Mouse (Mus musculus) activated CD4-positive, CD25-positive, alpha-beta regulatory T cell, adult 4 months (primary cell): Measurements from ENCODE around the gene Naa38. TPM values are rescaled to one million over a fixed set of nuclear protein-coding genes. Genes with fewer than 3 reads are reported as not detected.

Source experiments
- ATAC-seq: one replicate; pipeline ENCODE4 v1.8.0; 2017
- polyA plus RNA-seq, 2 experiments: library from polyadenylated mRNA; unstranded; fragments of 100-300 nt; shearing (Covaris generic); gene quantifications; one replicate each; pipeline ENCODE4 v1.2.1; 2017

Gene Naa38
- polyA plus RNA-seq, 2 experiments from 2014 or later: 146 TPM

GRCm38 (mm10) chr11:69415327-69415667 is 20.0 kb downstream of the Naa38 start:
- no peak for ATAC-seq

GRCm38 (mm10) chr11:69415668-69416451 is 20.6 kb downstream of the Naa38 start:
- ATAC-seq: no peak

- ATAC-seq: no peak
These were observed 21.2 kb downstream of the Naa38 start for GRCm38 (mm10) chr11:69416509-69416908.

- no peak for ATAC-seq
These were observed 21.7 kb downstream of the Naa38 start for GRCm38 (mm10) chr11:69416921-69417448.

GRCm38 (mm10) chr11:69417449-69418384 is 22.4 kb downstream of the Naa38 start:
- ATAC-seq: no peak

GRCm38 (mm10) chr11:69418481-69419442 is 23.5 kb downstream of the Naa38 start:
- ATAC-seq: peak; percentile 48

- peak; percentile 11 for ATAC-seq
These were observed 24.1 kb downstream of the Naa38 start for GRCm38 (mm10) chr11:69419443-69419812.

- ATAC-seq: peak; percentile 11
These were observed 24.7 kb downstream of the Naa38 start for GRCm38 (mm10) chr11:69419813-69420553.

GRCm38 (mm10) chr11:69420554-69421000 is 25.3 kb downstream of the Naa38 start:
- no peak for ATAC-seq

GRCm38 (mm10) chr11:69421131-69421977 is 26.1 kb downstream of the Naa38 start:
- no peak for ATAC-seq

GRCm38 (mm10) chr11:69422842-69423241 is 27.6 kb downstream of the Naa38 start:
- no peak for ATAC-seq

- ATAC-seq: no peak
These were observed 28.6 kb downstream of the Naa38 start for GRCm38 (mm10) chr11:69423885-69424284.

- no peak for ATAC-seq
These were observed 31.0 kb downstream of the Naa38 start for GRCm38 (mm10) chr11:69426246-69426645.

GRCm38 (mm10) chr11:69428751-69429150 is 33.5 kb downstream of the Naa38 start:
- no peak for ATAC-seq

GRCm38 (mm10) chr11:69429313-69429712 is 34.0 kb downstream of the Naa38 start:
- ATAC-seq: no peak

GRCm38 (mm10) chr11:69430631-69431030 is 35.3 kb downstream of the Naa38 start:
- ATAC-seq: no peak

- peak; percentile 79 for ATAC-seq
These were observed 36.7 kb downstream of the Naa38 start for GRCm38 (mm10) chr11:69431829-69432639.

- no peak for ATAC-seq
These were observed 37.3 kb downstream of the Naa38 start for GRCm38 (mm10) chr11:69432640-69432982.

GRCm38 (mm10) chr11:69433189-69433588 is 37.9 kb downstream of the Naa38 start:
- ATAC-seq: no peak

- no peak for ATAC-seq
These were observed 42.0 kb downstream of the Naa38 start for GRCm38 (mm10) chr11:69437291-69437690.
